Mouse (Mus musculus) midbrain, embryonic 15.5 days (tissue): ENCODE measurements around the gene Trpv2. TPM values are rescaled to one million over a fixed set of nuclear protein-coding genes. Genes with fewer than 3 reads are reported as not detected.

Experiments
- ATAC-seq: fragments of 200-750 bp; cut with Nextera tagmentation; replicated peaks from 2 replicates; pipeline ENCODE4 v1.8.0; 2017; ENCODE audit warnings: moderate TSS enrichment
- H3K27ac ChIP-seq: fragments of 300-500 bp; sonication (generic); 2 replicates; pipeline ENCODE4 v1.5.1; 2015; ENCODE audit warnings: mild to moderate bottlenecking, inconsistent platforms
- H3K27me3 ChIP-seq: fragments of 300-500 bp; sonication (generic); replicated peaks from 2 replicates; pipeline ENCODE4 v1.6.1; 2015; ENCODE audit warnings: inconsistent platforms
- H3K36me3 ChIP-seq: fragments of 300-500 bp; sonication (generic); replicated peaks from 2 replicates; pipeline ENCODE4 v1.6.1; 2015; ENCODE audit warnings: inconsistent platforms
- H3K4me1 ChIP-seq: fragments of 300-500 bp; sonication (generic); 2 replicates; pipeline ENCODE4 v1.6.1; 2015; ENCODE audit warnings: inconsistent platforms
- H3K4me2 ChIP-seq: fragments of 300-500 bp; sonication (generic); 2 replicates; pipeline ENCODE4 v1.6.1; 2015; ENCODE audit warnings: inconsistent platforms, mild to moderate bottlenecking, moderate library complexity
- H3K4me3 ChIP-seq: fragments of 300-500 bp; sonication (generic); 2 replicates; pipeline ENCODE4 v1.5.1; 2015; ENCODE audit warnings: mild to moderate bottlenecking, inconsistent platforms
- H3K9ac ChIP-seq: fragments of 300-500 bp; sonication (generic); 2 replicates; pipeline ENCODE4 v1.6.1; 2015; ENCODE audit warnings: mild to moderate bottlenecking, inconsistent platforms
- H3K9me3 ChIP-seq: fragments of 300-500 bp; sonication (generic); 2 replicates; pipeline ENCODE4 v1.6.1; 2016; ENCODE audit warnings: inconsistent platforms
- WGBS: fragments of 180-500 bp; shearing (Covaris S2); methylation state at CpG from one replicate; pipeline ENCODE4 v1.1.7; 2015; ENCODE audit warnings: mixed read lengths; 5-methylcytosine and 5-hydroxymethylcytosine counted together
- polyA plus RNA-seq: library from polyadenylated mRNA; unstranded; fragments of >200 nt; fragmentation: Nextera tagmentation; extraction: Ambion mirVana; gene quantifications from 2 replicates; pipeline ENCODE4 v1.2.1, GENCODE M21; 2015

Trpv2 gene
- polyA plus RNA-seq, 1 experiment from 2014 or later: 35.8 TPM

GRCm38 (mm10) chr11:62563590-62563989 is 10.7 kb upstream of the Trpv2 start:
- Histone ChIP-seq H3K4me3 (no peak overlapping the region), H3K4me1 (peaks cover 3% of the 10 kb centered on the region; the same call in 1 of the 2 replicates), H3K36me3 (no peaks in the 10 kb centered on the region), H3K9me3 (no peaks in the 10 kb centered on the region), H3K27ac (no peak overlapping the region), H3K4me2 (no peak overlapping the region), H3K27me3 (no peaks in the 10 kb centered on the region), H3K9ac (no peak overlapping the region)
- no peak for ATAC-seq
- WGBS: 94% methylated on average over 2 of the region's 2 CpGs

GRCm38 (mm10) chr11:62565747-62566146 is 8.5 kb upstream of the Trpv2 start:
- peaks cover under 1% of the 10 kb centered on the region; the same call in 1 of the 2 replicates for H3K4me1 ChIP-seq
- ATAC-seq: no peak
- no peaks in the 10 kb centered on the region for H3K9me3 ChIP-seq
- H3K4me3 ChIP-seq: no peak overlapping the region
- no peak overlapping the region for H3K9ac ChIP-seq
- H3K4me2 ChIP-seq: no peak overlapping the region
- H3K27me3 ChIP-seq: no peaks in the 10 kb centered on the region
- WGBS: 80% methylated on average over 7 of the region's 7 CpGs
- H3K36me3 ChIP-seq: no peaks in the 10 kb centered on the region
- no peak overlapping the region for H3K27ac ChIP-seq

- no peaks in the 10 kb centered on the region for H3K4me1 ChIP-seq
- H3K9ac ChIP-seq: no peak overlapping the region
- ATAC-seq: no peak
- no peaks in the 10 kb centered on the region for H3K27me3 ChIP-seq
- H3K4me2 ChIP-seq: no peak overlapping the region
- WGBS: 68% methylated on average over 1 of the region's 1 CpGs
- no peak overlapping the region for H3K27ac ChIP-seq
- H3K36me3 ChIP-seq: no peaks in the 10 kb centered on the region
- no peak overlapping the region for H3K4me3 ChIP-seq
- H3K9me3 ChIP-seq: no peaks in the 10 kb centered on the region
These were observed 8.1 kb upstream of the Trpv2 start for GRCm38 (mm10) chr11:62566211-62566610.

- WGBS: 66% methylated on average over 3 of the region's 3 CpGs
- no peak overlapping the region for H3K27ac ChIP-seq
- H3K4me1 ChIP-seq: no peaks in the 10 kb centered on the region
- no peaks in the 10 kb centered on the region for H3K27me3 ChIP-seq
- no peak overlapping the region for H3K4me3 ChIP-seq
- no peak overlapping the region for H3K9ac ChIP-seq
- no peak for ATAC-seq
- H3K4me2 ChIP-seq: no peak overlapping the region
- H3K36me3 ChIP-seq: no peaks in the 10 kb centered on the region
- H3K9me3 ChIP-seq: no peaks in the 10 kb centered on the region
These were observed 6.0 kb upstream of the Trpv2 start for GRCm38 (mm10) chr11:62568300-62568699.

- Histone ChIP-seq H3K9ac (no peak overlapping the region), H3K4me2 (no peak overlapping the region), H3K4me1 (peaks cover 14% of the 10 kb centered on the region), H3K9me3 (no peaks in the 10 kb centered on the region), H3K27me3 (no peaks in the 10 kb centered on the region), H3K36me3 (no peaks in the 10 kb centered on the region), H3K4me3 (no peak overlapping the region), H3K27ac (0 out of 2 replicates have a peak overlapping the region, but pooled peaks have one; percentile 80)
- ATAC-seq: no peak
- 88% methylated on average over 4 of the region's 4 CpGs for WGBS
These were observed 408 bp downstream of the Trpv2 start for GRCm38 (mm10) chr11:62574703-62575085.

- Histone ChIP-seq H3K9me3 (no peaks in the 10 kb centered on the region), H3K4me1 (peaks cover 14% of the 10 kb centered on the region), H3K36me3 (no peaks in the 10 kb centered on the region), H3K4me3 (peak overlapping the region; percentile 47), H3K4me2 (peak overlapping the region; percentile 86), H3K9ac (peak overlapping the region; percentile 51), H3K27me3 (no peaks in the 10 kb centered on the region), H3K27ac (peak overlapping the region; percentile 80)
- WGBS: 3% methylated on average over 9 of the region's 9 CpGs
- ATAC-seq: peak; percentile 77
These were observed 992 bp downstream of the Trpv2 start for GRCm38 (mm10) chr11:62575297-62575658.

- ATAC-seq: peak; percentile 76
- H3K27ac ChIP-seq: peak overlapping the region; percentile 80
- no peaks in the 10 kb centered on the region for H3K27me3 ChIP-seq
These were observed 1.6 kb downstream of the Trpv2 start for GRCm38 (mm10) chr11:62575659-62576438.

GRCm38 (mm10) chr11:62576530-62577152 is 2.4 kb downstream of the Trpv2 start:
- Histone ChIP-seq H3K4me3 (peak overlapping the region; percentile 47), H3K4me1 (peaks cover 14% of the 10 kb centered on the region), H3K27me3 (no peaks in the 10 kb centered on the region), H3K36me3 (no peaks in the 10 kb centered on the region), H3K9me3 (no peaks in the 10 kb centered on the region), H3K9ac (peak overlapping the region; percentile 51), H3K4me2 (peak overlapping the region; percentile 86), H3K27ac (peak overlapping the region; percentile 80)
- 0 out of 2 replicates have a peak, but pooled peaks have one; percentile 5 for ATAC-seq
- WGBS: 68% methylated on average over 16 of the region's 16 CpGs

More at GRCm38 (mm10) chr11:62575659-62576438, 1.6 kb downstream of the Trpv2 start:
- 3% methylated on average over 27 of the region's 27 CpGs for WGBS
- H3K9me3 ChIP-seq: no peaks in the 10 kb centered on the region
- H3K36me3 ChIP-seq: no peaks in the 10 kb centered on the region
- peak overlapping the region; percentile 47 for H3K4me3 ChIP-seq
- peaks cover 14% of the 10 kb centered on the region for H3K4me1 ChIP-seq
- peak overlapping the region; percentile 51 for H3K9ac ChIP-seq
- H3K4me2 ChIP-seq: peak overlapping the region; percentile 86

- WGBS: 51% methylated on average over 6 of the region's 6 CpGs
- H3K4me1 ChIP-seq: no peaks in the 10 kb centered on the region
- H3K27me3 ChIP-seq: no peaks in the 10 kb centered on the region
- ATAC-seq: no peak
- no peak overlapping the region for H3K4me3 ChIP-seq
- no peak overlapping the region for H3K27ac ChIP-seq
- H3K9me3 ChIP-seq: no peaks in the 10 kb centered on the region
- no peak overlapping the region for H3K9ac ChIP-seq
- peaks cover 5% of the 10 kb centered on the region; the same call in 1 of the 2 replicates for H3K36me3 ChIP-seq
- H3K4me2 ChIP-seq: no peak overlapping the region
These were observed 8.7 kb downstream of the Trpv2 start for GRCm38 (mm10) chr11:62583031-62583430.

GRCm38 (mm10) chr11:62584671-62585206 is 10.5 kb downstream of the Trpv2 start:
- Histone ChIP-seq H3K4me1 (no peaks in the 10 kb centered on the region), H3K27me3 (no peaks in the 10 kb centered on the region), H3K9me3 (no peaks in the 10 kb centered on the region), H3K9ac (no peak overlapping the region), H3K4me2 (no peak overlapping the region), H3K4me3 (no peak overlapping the region), H3K27ac (no peak overlapping the region), H3K36me3 (peaks cover 9% of the 10 kb centered on the region)
- ATAC-seq: no peak
- 84% methylated on average over 9 of the region's 9 CpGs for WGBS

- no peak for ATAC-seq
- Histone ChIP-seq H3K4me1 (no peaks in the 10 kb centered on the region), H3K27ac (no peak overlapping the region), H3K27me3 (no peaks in the 10 kb centered on the region), H3K4me2 (no peak overlapping the region), H3K9me3 (no peaks in the 10 kb centered on the region), H3K9ac (no peak overlapping the region), H3K4me3 (no peak overlapping the region), H3K36me3 (peaks cover 11% of the 10 kb centered on the region)
- WGBS: 89% methylated on average over 5 of the region's 5 CpGs
These were observed 12.7 kb downstream of the Trpv2 start for GRCm38 (mm10) chr11:62587034-62587433.

- Histone ChIP-seq H3K27ac (no peak overlapping the region), H3K4me2 (no peak overlapping the region), H3K4me3 (no peak overlapping the region), H3K4me1 (no peaks in the 10 kb centered on the region), H3K9me3 (no peaks in the 10 kb centered on the region), H3K27me3 (no peaks in the 10 kb centered on the region), H3K36me3 (peaks cover 11% of the 10 kb centered on the region), H3K9ac (no peak overlapping the region)
- 78% methylated on average over 10 of the region's 10 CpGs for WGBS
- no peak for ATAC-seq
These were observed 15.1 kb downstream of the Trpv2 start for GRCm38 (mm10) chr11:62589391-62589790.
